In the genomic region with DNA sequence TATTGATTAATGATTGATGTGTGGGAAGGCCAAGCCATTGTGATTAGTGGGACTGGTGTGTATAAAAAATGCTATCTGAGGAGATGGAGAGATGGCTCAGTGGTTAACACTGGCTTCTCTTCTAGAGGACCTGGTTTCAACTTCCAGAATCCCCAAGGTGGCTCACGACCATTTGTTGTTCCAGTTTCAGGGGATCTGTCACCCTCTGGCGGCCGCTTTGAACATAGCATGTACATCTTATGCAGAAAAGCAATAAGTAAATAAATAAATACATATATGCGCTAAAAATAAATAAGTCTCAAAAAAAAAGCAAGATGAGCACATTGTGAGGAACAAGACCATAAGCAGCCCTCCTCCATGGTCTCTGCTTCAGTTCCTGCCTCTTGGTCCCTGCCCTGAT, we compare ENCODE assay signal across 14 mouse cellular contexts. TPM values are rescaled to one million over a fixed set of nuclear protein-coding genes. Genes with fewer than 3 reads are reported as not detected.
"Had no signal": no experiment of that assay in that cellular context is flagged by ENCODE, and none has a peak within 500 bp of the region (broad histone marks: within the 10 kb centered on the region; RNA-seq: fewer than 3 reads in every experiment).

No protein-coding gene starts in this region.

RNA-seq across cellular contexts. Expression of gene Gm21863, which starts 26.3 kb away (rescaled TPM):
- total RNA-seq: layer of hippocampus, postnatal 36 days; left cerebral cortex, adult 8-10 months; left cerebral cortex, postnatal 25 days; megakaryocyte-erythroid progenitor cell, adult 5-6 weeks; midbrain, postnatal 0 days had no signal
- polyA plus RNA-seq: limb, embryonic 12.5 days; liver, embryonic 13.5 days; lung, embryonic 16.5 days; midbrain, embryonic 13.5 days; midbrain, postnatal 0 days; neural tube, embryonic 14.5 days; spleen, adult 2 months; stomach, embryonic 15.5 days; testis, adult 2 months; thymus, postnatal 0 days had no signal
